Mouse (Mus musculus) layer of hippocampus, postnatal 25 days (tissue): ENCODE data around the gene Atg9a. TPM values are rescaled to one million over a fixed set of nuclear protein-coding genes. Genes with fewer than 3 reads are reported as not detected.
A peak's percentile ranks its signal among the peaks of the same experiment; 100 is the strongest.

Experiments used
- DNase-seq, 2 experiments: peaks; one replicate each; pipeline ENCODE4 v3.0.0; 2022; ENCODE audit warnings: mixed read lengths in 2 of 2, low spot score in 1 of 2; ENCODE audit errors: extremely low spot score in 1 of 2
- total RNA-seq, 2 experiments: library from RNA; stranded (reverse); gene quantifications; 2 replicates each; pipeline ENCODE4 v1.2.3; 2021

The Atg9a gene
- total RNA-seq, 2 experiments from 2014 or later: 119 to 121 TPM

DNA sequence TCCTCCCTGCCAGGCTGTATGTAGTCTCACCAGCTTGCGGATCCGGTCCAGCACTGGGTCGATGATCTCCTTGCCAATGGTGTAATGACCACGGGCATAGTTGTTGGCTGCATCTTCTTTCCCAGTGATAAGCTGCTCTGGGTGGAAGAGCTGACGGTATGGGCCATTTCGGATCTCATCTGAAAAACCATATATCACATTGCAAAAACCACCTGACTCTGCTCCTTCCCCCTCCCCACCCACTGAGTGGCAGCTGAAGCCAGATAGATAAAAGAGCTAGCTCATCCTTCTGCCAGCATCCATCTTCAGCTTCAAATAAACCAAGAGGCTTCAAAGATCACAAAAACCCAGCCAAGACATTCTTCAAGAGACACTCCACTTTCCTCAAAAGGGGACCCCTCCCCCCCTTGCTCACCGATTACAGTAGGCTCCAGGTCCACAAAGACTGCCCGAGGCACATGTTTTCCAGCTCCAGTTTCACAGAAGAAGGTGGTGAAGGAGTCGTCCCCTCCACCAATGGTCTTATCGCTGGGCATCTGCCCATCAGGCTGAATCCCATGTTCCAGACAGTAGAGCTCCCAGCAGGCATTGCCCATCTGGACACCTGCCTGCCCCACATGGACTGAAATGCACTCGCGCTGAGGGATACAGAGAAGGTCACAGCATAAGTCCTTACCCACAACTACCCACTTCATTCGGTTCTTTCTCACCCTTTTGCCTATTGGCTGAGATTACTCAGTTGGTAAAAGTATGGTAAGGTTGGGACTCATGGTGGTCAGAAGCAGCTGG lies 25.0 kb upstream of the Atg9a start:
- no peak for DNase-seq

DNA sequence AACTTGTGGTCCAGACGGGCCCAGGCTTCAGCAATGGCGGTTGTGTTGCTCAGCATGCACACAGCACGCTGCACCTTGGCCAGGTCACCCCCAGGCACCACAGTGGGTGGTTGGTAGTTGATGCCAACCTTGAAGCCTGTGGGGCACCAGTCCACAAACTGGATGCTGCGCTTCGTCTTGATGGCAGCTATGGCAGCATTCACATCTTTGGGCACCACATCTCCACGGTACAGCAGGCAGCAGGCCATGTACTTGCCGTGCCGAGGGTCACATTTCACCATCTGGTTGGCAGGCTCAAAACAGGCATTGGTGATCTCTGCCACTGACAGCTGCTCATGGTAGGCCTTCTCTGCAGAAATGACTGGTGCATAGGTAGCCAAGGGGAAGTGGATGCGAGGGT lies 23.8 kb upstream of the Atg9a start:
- no peak for DNase-seq

DNA sequence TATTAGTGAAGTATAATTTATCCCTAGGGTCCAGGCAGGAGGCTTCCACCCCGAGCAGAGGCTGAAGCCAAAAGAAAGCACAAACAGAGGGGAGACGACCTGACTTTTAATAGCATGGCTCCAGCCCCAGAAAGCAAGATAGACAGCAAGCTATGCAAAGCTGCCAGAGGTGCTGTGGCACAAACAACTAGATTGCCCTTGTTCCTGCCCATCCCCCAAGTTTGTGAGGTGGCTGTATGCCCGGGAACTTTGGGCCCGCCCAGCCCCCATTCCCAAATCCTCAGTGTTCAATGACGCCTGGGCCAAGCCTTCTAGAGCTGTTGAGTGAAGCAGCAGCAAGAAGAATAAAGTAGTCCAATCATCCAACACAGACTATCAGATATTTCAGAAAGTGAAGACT lies 22.9 kb upstream of the Atg9a start:
- DNase-seq: peak in 1 of 2 experiments; percentile 54

DNA sequence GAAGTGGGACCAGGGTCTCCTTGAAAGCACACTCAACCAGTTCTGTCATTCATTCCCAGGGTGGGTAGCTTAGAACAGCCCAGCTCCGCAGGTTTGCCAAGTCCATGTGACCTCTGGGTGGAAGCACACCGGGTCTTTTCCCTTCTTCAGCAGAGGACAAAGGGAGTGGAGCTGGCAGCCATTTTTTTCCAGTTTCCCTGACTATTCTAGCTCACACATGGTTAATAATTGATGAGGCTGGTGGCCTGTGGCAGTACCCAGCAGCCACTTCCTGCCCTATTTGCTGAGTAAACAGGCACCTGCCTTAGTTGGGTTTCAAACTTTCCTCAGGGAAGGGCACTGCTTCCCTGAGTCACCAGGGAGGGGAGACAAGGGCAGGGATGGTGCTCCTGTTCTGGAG lies 22.4 kb upstream of the Atg9a start:
- no peak for DNase-seq

DNA sequence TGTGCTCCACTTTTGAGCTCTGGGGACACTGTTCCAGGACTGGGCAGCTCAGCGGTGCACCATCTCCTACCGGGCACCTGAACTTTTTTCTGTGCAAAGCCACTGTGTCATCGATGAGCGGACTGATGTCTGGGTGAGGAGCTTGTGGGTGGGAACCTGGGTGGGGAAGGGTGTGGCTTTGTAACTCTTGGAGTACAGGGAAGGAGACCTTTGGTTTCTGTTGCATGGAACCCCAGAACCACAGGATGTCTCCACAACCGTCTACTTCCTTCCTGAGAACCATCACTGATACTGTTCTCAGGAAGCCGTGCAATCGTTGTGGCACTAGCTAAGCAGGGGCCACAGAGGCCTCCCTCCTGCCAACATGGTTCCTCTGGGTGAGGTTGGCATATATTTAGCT lies 21.1 kb upstream of the Atg9a start:
- DNase-seq: no peak

DNA sequence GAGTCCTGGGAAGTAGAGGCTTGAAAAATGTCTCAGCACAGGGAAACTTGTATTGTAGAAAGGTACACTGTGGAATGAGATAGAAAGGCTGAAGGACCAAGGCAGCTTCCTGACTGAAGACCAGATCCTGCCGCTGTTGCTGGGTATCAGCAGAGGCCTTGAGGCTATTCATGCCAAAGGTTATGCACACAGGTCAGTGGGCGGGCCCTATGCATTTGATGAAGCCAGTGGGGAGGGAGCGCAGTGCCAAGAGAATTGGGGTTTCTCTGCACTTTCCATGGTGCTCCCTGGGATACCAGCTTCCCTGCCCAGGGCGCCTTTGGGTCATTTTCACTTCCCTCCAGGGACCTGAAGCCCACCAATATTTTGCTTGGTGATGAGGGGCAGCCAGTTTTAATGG lies 20.5 kb upstream of the Atg9a start:
- no peak for DNase-seq

DNA sequence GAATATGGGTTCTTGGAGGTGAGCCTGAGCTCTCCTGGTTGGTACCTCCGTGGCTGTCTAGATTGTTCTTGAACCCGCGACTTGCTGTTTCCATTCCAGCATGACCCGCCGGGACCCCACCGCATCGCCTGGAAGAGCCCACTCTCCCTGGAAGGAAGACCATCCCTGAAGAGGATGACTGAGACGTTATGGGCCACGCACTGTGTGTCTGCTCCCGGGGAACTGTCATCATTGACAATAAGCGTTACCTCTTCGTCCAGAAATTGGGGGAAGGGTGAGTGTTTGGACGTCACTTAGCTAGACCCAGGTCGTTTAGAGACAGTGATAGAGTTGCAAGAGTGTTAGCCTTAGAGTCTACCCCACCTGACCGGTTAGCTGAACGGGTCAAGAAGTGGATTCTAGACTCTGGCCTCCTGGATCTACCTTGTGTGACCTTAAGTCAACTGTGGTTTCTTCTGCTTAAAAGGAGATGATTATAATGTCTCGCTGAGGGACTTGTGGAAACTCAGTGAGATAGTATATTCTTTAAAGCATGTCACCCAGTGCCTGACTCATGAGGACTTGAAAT lies 19.2 kb upstream of the Atg9a start:
- DNase-seq: no peak

DNA sequence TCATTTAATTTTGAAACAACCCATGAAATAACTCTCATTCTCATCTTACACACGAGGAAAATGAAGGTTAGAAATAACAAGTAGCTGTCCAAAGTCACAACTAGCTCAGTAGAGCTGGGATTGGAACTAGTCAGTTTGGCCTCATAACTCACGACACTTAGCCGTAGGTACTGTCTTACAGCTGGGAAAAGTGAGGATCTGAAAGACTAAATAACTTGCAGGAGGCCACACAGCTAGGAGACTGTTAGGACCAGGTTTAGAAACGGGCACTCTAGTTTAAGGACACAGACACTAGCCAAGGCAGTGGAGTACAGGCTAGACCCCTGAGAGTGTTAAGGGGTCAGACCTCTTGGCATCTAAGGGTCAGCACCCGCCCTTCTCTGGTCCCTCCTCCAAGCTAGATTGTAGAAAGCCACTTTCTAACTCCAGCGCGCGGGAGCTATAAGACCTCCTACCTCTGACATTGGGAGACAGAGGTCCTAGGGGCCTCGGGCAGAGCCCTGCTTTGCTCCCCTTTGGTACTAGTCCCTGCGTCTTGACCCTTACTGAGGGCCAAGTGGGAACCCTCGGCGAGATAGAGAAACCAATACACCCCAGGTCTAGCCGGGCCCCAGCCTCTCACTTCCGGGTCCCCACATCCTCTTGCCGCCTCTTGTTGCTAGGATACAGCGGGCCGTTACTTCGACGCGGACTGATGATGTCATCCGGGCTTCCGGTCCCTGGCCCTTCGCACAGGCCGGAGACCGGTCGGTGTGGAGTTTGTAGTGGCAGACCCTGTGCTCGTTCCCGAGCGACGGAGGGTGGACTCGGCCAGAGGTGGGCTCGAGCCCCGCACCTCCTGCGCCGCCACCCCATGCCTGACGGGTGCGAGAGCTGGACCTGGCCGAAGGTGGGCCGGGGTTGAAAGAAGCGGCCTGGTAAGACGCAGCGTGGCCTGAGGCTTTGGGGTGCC lies 18.4 kb upstream of the Atg9a start, which contains the start of the genes Glb1l and Stk16:
Gene Glb1l, minus strand, starts transcription at position 678 of the 952 bp plus-strand sequence.
Gene Stk16, plus strand, starts transcription at position 703 of the 952 bp plus-strand sequence.
- DNase-seq: peak; percentile 94 to 96

DNA sequence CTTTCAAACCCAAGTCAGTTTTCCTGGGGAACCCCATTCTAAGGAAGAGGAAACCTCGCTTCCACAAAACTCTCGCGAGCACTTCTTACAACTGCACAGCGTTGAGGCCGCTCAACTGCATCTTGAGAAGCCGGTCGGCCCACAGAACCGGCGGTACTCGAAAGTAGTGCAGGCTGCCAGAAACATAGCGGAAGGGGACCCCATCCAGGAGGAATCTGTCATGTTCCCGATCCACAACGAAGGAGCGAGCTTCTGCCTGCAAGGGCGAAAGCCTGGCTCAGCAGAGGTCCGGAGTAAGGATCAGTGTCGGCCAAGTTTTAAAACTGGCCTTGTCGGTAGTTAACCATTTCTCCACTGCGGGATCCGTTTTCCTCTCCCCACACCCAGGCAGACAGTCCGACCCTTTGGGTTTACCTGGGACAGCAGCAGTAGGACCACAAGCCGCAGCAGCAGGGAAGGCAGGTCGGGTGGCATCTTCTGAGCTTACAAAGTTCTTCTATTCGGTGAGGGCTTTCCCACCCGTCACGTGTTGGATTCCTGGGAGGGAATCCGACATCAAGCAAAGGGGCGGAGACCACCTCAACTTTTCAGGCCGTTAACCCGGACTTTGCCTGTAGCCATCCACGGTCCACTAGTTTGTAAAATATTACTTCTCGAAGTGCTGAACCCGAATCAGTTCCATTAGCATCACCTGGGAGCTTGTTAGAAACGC lies 17.1 kb upstream of the Atg9a start:
- no peak for DNase-seq

DNA sequence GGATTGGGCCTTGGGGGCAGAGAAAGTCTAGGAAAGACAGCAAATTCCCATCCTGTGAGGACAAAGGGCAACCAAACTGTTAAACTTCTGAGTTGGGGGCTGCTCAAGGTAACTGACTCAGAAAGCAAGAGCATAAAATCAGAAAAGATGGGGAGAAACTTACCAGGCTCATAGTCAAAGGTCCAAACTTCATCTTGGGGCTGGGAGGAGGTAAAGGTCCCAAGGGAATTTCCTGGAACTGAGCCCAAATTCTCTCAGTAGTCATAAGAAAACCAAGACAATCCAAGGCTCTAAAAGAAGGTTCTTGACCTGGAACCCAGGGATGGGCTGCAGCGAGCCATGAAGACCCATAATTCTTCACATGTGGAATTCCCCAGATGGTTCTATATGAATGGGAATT lies 9.2 kb upstream of the Atg9a start:
- no peak for DNase-seq

DNA sequence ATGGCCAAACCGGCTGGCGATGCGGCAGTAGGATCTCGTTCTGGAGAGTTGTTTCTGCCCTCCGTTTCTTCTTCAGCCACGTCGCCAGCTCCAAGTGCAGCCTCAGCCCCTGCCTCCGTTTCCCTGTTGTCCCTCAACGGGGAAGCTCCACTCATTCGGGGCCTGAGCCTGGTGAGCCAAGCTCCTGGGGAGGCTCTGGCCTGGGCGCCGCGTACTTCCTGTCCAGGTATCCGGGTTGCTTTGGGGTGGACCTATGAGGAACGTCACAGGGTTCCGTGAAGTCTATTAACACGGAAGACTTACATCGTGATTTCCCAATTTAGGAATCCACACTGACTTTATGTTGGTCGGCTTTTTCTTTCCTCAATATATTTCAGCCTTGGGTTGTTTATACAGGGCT lies 456 bp upstream of the Atg9a start:
- no peak for DNase-seq

DNA sequence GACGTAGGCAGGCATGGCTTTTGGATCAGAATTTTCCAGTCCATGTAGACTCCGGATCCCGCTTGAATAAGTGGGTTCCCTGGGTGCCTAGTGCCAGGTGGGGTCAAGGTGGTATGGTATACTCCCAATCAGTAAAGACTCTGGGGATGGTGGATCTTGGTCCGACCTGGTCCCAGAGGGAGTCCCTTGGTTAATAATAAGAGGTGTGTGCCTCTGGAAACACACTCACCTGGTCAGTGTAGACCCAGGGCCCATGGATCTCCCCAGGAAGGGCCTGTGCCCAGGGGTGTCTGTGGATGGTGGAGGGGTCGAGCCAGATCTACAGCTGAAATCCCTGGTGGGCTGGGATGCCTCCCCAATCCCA lies 756 bp downstream of the Atg9a start:
- no peak for DNase-seq

DNA sequence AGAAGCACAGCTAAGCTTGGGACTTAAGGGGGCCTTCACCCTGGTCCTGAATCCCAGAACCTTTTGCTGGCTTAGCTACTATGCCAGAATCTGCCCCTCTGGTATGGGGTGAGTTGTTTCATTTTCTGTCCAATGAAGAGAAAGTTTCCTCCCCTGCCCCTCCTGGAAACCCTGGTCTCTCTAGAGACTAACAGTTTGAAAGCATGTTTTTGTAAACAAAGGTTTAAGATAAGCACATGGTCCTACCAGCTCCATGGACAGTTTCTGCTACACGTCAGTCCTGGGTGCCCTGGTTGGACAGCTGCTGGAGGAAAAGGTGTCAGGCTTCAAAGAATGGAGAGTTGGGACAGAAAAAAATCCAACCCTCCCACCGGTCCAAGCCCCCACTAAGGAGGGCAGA lies 1.4 kb downstream of the Atg9a start:
- no peak for DNase-seq

DNA sequence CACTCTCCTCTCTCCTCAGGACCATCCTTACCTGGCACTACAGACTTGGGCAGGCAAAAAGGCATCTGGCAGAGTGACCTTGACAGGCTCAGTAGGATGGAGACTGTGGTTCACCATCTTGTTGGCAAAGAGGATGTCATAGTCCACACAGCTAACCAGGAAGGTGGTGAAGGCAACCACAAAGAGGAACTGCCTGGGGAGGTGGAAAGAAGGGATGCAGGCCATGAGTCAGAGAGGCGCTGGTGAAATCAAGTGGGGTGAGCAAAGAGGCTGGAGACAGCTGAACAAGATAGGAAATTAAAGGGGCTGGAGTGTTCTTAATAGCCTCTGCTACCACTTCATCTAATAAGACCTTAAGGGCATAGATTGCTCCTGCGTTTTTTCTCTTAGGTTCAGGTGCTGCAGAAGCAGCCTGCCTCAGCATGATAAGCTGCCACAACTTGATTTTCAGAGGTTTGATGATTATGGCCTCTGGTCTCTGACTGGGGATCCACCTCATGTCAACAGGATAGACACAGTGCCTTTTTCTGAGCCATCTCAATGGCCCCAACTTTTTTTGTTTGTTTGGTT lies 4.0 kb downstream of the Atg9a start:
- DNase-seq: no peak

DNA sequence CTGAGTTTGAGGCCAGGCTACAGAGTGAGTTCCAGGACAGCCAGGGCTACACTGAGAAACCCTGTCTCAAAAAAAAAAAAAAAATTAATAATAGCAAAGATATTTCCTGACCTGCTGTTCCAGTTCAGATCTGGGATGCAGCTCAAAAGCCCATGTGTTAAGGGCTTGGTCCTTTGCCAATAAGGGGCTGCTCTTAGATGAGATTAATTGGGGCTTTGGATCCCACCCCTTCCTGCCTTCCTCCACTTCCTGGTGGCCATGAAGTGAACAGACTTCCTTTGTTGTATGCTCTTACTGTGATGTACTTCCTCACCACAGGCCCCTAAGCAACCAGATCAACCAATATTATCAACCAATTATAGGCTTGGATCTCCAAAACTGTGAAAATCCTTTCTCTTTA lies 4.9 kb downstream of the Atg9a start:
- DNase-seq: no peak

DNA sequence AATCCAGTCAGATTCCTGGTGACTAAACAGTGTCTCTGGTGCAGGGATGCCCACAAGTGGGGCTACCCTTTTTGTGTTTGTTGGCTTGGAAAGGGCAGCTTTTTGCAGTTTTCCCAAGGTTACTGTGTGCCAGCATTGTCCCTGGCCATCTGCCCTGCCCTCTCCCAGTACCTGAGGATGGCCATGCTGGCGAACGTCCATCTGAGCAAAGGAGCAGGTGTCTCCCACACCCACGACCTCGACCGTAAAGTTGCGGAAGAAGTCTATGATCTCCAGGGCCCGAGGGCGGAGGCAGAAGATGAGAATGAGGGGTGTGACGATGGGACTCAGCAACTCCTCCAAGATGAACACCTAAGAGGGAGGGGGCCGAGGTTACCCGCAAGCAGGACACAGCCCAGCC lies 6.5 kb downstream of the Atg9a start:
- no peak for DNase-seq

DNA sequence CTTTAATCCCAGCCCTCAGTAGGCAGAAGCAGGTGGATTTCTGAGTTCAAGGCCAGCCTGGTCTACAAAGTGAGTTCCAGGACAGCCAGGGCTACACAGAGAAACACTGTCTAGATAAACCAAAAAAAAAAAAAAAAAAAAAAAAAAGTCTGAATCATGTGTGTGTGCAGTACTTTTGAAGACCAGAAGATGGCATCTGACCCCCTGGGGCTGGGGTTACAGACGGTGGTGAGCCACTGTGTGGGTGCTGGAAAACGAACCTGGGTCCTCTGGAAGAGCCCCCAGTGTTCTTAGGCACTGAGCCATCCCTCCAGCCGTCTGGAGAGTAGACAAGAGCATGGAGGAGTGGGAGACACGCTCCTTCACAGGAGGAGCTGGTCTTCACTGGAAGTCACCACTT lies 9.8 kb downstream of the Atg9a start:
- no peak for DNase-seq

DNA sequence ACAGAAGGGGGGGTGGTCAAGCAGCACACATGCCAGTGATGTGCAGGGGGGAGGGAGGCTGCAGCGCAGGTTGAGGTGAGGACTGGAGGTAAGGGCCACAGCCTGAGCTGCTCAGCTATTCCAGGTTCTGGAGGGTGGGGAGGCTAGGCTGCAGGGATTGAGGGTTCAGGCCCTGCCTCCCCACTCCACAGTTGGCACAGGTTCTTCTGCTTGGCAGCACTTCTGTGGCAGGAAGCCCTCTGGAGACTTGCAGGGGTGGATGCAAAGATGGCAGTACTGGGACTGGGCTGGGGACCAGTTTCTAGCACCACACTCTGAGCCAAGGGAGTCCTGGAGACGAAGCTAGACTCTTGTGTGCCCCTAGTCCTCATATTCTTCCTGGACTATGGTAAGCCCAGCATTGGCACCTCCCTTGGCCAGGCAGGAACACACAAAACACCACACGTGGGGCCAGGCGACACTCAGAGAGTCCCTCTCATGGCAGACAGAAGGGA lies 10.6 kb downstream of the Atg9a start:
- DNase-seq: no peak

DNA sequence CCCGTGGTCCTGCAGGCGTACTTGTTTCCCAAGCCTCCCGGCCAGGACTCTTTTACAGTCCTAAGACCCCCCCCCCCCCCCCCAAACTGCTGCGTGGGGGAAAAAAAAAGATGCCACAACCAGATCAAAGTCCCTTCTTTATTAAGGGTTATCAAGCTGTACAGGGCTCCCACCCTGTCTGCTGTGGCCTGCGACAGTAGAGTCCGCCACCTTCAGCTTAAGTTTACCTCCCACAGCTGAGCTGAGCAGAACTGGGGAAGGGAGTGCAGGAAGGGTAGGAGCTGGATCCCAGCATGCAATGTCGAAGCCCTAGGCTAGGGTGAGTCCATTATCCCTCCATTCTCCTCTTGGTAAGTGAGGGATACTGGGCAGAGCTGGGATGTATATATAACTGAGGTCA lies 11.3 kb downstream of the Atg9a start:
- no peak for DNase-seq

DNA sequence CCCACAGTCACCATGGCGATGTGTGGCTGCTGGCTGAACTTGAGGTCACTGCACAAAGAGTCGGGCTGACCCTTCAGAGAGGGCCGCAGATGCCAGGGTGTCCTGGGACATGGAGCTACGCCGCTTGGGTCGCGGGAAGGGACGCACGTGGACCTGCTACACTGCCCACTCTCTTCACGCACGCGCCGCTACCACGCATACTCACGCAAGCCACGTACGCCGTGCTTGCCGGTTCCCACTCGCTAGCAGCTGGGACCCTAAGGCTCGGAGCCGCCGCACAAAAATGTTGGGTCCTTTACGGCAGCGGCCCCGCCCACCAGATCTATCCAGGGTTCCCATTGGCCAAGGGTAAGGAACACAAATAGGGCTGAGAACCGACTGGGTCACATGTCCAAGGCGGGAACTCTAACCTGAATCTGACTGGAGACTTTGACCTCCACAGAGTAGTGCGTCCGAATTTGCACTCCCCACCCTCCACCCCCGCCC lies 11.8 kb downstream of the Atg9a start, which contains the start of gene Abcb6:
Gene Abcb6, minus strand, starts transcription at position 288 of the 486 bp plus-strand sequence.
- peak; percentile 71 to 76 for DNase-seq
